Mouse (Mus musculus): ENCODE results near the gene Rpl18. TPM values are rescaled to one million over a fixed set of nuclear protein-coding genes. Genes with fewer than 3 reads are reported as not detected.

Rpl18 gene
- polyA plus RNA-seq, 1 experiment: 3,224 TPM

GRCm38 (mm10) chr7:45700301-45701015 lies 14.8 kb upstream of the Rpl18 start:
- H3K4me2 ChIP-seq (ENCODE audit: low read depth): peak overlapping the region; percentile 69
- H3K27me3 ChIP-seq (ENCODE audit: control insufficient read depth, insufficient read depth, insufficient read length): peaks cover 16% of the 10 kb centered on the region
- peak overlapping the region; percentile 8 for H3K4me3 ChIP-seq
- H3K36me3 ChIP-seq (ENCODE audit: control insufficient read depth, insufficient read depth): no peaks in the 10 kb centered on the region
- no peak overlapping the region for H3ac ChIP-seq (ENCODE audit: control insufficient read depth, insufficient read length)
- TF ChIP-seq USF1 (IDR thresholded peaks at IDR 0.05; ENCODE audit: low read depth): no peak
- TF ChIP-seq POLR2A (IDR thresholded peaks at IDR 0.05; ENCODE audit: insufficient read length, low read depth): no peak
- no peak for TF ChIP-seq MYOD1 (IDR thresholded peaks at IDR 0.05; ENCODE audit: control insufficient read depth in 1 of 3, insufficient read length in 2 of 3, low read depth in 2 of 3)
- TF ChIP-seq SRF (IDR thresholded peaks at IDR 0.05; ENCODE audit: control insufficient read depth, insufficient read length, low read depth): no peak
- TF ChIP-seq MAX (IDR thresholded peaks at IDR 0.05; ENCODE audit: low read depth): no peak
- no peak for TF ChIP-seq MYOG (IDR thresholded peaks at IDR 0.05; ENCODE audit: control insufficient read depth in 1 of 3, insufficient read depth in 1 of 3, insufficient read length in 2 of 3, low read depth in 2 of 3)
- no peak for TF ChIP-seq POLR2AphosphoS2 (IDR thresholded peaks at IDR 0.05; ENCODE audit: insufficient read length, low read depth)
- TF ChIP-seq CEBPB (IDR thresholded peaks at IDR 0.05; ENCODE audit: insufficient read depth, poor library complexity, severe bottlenecking): no peak
- no peak for TF ChIP-seq REST (IDR thresholded peaks at IDR 0.05; ENCODE audit: insufficient read depth, insufficient read length)
- no peak for TF ChIP-seq E2F4 (IDR thresholded peaks at IDR 0.05; ENCODE audit: insufficient read depth)
- TF ChIP-seq TCF3 (IDR thresholded peaks at IDR 0.05; ENCODE audit: insufficient read length, low read depth): no peak
- no peaks in the 10 kb centered on the region for H3K79me2 ChIP-seq (ENCODE audit: control insufficient read depth, insufficient read depth)

GRCm38 (mm10) chr7:45701072-45701471 lies 14.2 kb upstream of the Rpl18 start:
- Histone ChIP-seq H3K79me2 (ENCODE audit: control insufficient read depth, insufficient read depth) (no peaks in the 10 kb centered on the region), H3K27me3 (ENCODE audit: control insufficient read depth, insufficient read depth, insufficient read length) (peaks cover 16% of the 10 kb centered on the region), H3K4me2 (ENCODE audit: low read depth) (peak overlapping the region; percentile 69), H3K36me3 (ENCODE audit: control insufficient read depth, insufficient read depth) (no peaks in the 10 kb centered on the region), H3K4me3 (peak overlapping the region; percentile 8), H3ac (ENCODE audit: control insufficient read depth, insufficient read length) (no peak overlapping the region)
- TF ChIP-seq USF1 (IDR thresholded peaks at IDR 0.05; ENCODE audit: low read depth) (no peak), MAX (IDR thresholded peaks at IDR 0.05; ENCODE audit: low read depth) (no peak), E2F4 (IDR thresholded peaks at IDR 0.05; ENCODE audit: insufficient read depth) (no peak), TCF3 (IDR thresholded peaks at IDR 0.05; ENCODE audit: insufficient read length, low read depth) (no peak), SRF (IDR thresholded peaks at IDR 0.05; ENCODE audit: control insufficient read depth, insufficient read length, low read depth) (no peak), CEBPB (IDR thresholded peaks at IDR 0.05; ENCODE audit: insufficient read depth, poor library complexity, severe bottlenecking) (no peak), POLR2A (IDR thresholded peaks at IDR 0.05; ENCODE audit: insufficient read length, low read depth) (no peak), MYOD1 (IDR thresholded peaks at IDR 0.05; ENCODE audit: control insufficient read depth in 1 of 3, insufficient read length in 2 of 3, low read depth in 2 of 3) (no peak), POLR2AphosphoS2 (IDR thresholded peaks at IDR 0.05; ENCODE audit: insufficient read length, low read depth) (no peak), REST (IDR thresholded peaks at IDR 0.05; ENCODE audit: insufficient read depth, insufficient read length) (no peak), TCF12 (IDR thresholded peaks at IDR 0.05; ENCODE audit: insufficient read depth, poor library complexity, severe bottlenecking) (no peak), MYOG (IDR thresholded peaks at IDR 0.05; ENCODE audit: control insufficient read depth in 1 of 3, insufficient read depth in 1 of 3, insufficient read length in 2 of 3, low read depth in 2 of 3) (no peak)

- no peaks in the 10 kb centered on the region for H3K36me3 ChIP-seq (ENCODE audit: control insufficient read depth, insufficient read depth)
- H3K4me2 ChIP-seq (ENCODE audit: low read depth): peak overlapping the region; percentile 69
- H3K4me3 ChIP-seq: peak overlapping the region; percentile 8
- no peak overlapping the region for H3ac ChIP-seq (ENCODE audit: control insufficient read depth, insufficient read length)
- H3K27me3 ChIP-seq (ENCODE audit: control insufficient read depth, insufficient read depth, insufficient read length): peaks cover 16% of the 10 kb centered on the region
- H3K79me2 ChIP-seq (ENCODE audit: control insufficient read depth, insufficient read depth): no peaks in the 10 kb centered on the region
- TF ChIP-seq USF1 (IDR thresholded peaks at IDR 0.05; ENCODE audit: low read depth) (no peak), E2F4 (IDR thresholded peaks at IDR 0.05; ENCODE audit: insufficient read depth) (no peak), TCF3 (IDR thresholded peaks at IDR 0.05; ENCODE audit: insufficient read length, low read depth) (no peak)
Observed at GRCm38 (mm10) chr7:45701607-45702006, 13.7 kb upstream of the Rpl18 start.

DNA sequence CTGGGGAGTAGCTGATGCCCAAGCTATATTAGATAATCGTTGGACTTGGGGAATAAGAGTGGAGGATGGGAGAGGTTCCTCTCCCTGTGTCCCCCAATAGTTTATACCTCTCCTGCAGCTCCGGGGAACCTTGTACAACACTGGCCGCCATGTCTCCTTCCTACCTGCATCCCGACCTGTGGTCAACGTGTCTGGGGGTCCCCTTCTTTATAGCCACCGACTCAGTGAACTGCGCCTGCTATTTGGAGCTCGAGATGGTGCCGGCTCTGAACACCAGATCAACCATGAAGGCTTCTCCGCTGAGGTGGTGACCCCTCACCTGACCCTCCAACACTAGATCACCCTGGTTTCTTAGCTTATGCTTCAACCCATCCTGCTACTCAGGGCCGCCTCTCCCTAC lies 12.9 kb upstream of the Rpl18 start:
- no peak overlapping the region for H3ac ChIP-seq (ENCODE audit: control insufficient read depth, insufficient read length)
- no peak for TF ChIP-seq POLR2A (IDR thresholded peaks at IDR 0.05; ENCODE audit: insufficient read length, low read depth)
- TF ChIP-seq TCF3 (IDR thresholded peaks at IDR 0.05; ENCODE audit: insufficient read length, low read depth): no peak
- TF ChIP-seq E2F4 (IDR thresholded peaks at IDR 0.05; ENCODE audit: insufficient read depth): no peak
- TF ChIP-seq SRF (IDR thresholded peaks at IDR 0.05; ENCODE audit: control insufficient read depth, insufficient read length, low read depth): no peak
- TF ChIP-seq POLR2AphosphoS2 (IDR thresholded peaks at IDR 0.05; ENCODE audit: insufficient read length, low read depth): no peak
- no peak for TF ChIP-seq TCF12 (IDR thresholded peaks at IDR 0.05; ENCODE audit: insufficient read depth, poor library complexity, severe bottlenecking)
- TF ChIP-seq MYOD1 (IDR thresholded peaks at IDR 0.05; ENCODE audit: control insufficient read depth in 1 of 3, insufficient read length in 2 of 3, low read depth in 2 of 3): no peak
- TF ChIP-seq MAX (IDR thresholded peaks at IDR 0.05; ENCODE audit: low read depth): no peak
- no peak overlapping the region for H3K4me2 ChIP-seq (ENCODE audit: low read depth)
- H3K27me3 ChIP-seq (ENCODE audit: control insufficient read depth, insufficient read depth, insufficient read length): peaks cover 16% of the 10 kb centered on the region
- H3K36me3 ChIP-seq (ENCODE audit: control insufficient read depth, insufficient read depth): no peaks in the 10 kb centered on the region
- no peak overlapping the region for H3K4me3 ChIP-seq
- no peaks in the 10 kb centered on the region for H3K79me2 ChIP-seq (ENCODE audit: control insufficient read depth, insufficient read depth)
